ENCODE assay signal across 10 mouse cellular contexts in genomic region chr17:68839888-68840571, GRCm38 (mm10). TPM values are rescaled to one million over a fixed set of nuclear protein-coding genes. Genes with fewer than 3 reads are reported as not detected.
DNase-seq lines count a peak whose midpoint lies in the region; ATAC-seq lines count a peak whose summit lies in the region.
"Had no signal": no experiment of that assay in that cellular context is flagged by ENCODE, and none has a peak within 500 bp of the region (broad histone marks: within the 10 kb centered on the region; RNA-seq: fewer than 3 reads in every experiment).

No protein-coding gene starts in this region.

- peak overlapping the region; percentile 50 to 53; a peak in 2 of 4 replicates for H3K4me3 ChIP-seq in heart, embryonic 14.5 days (ENCODE audit: control insufficient read depth in 1 of 2, insufficient read depth in 1 of 2, low read depth in 1 of 2, low read length in 2 of 2)
- H3K4me3 ChIP-seq in limb, embryonic 11.5 days (ENCODE audit: low read depth, low read length) = no peak overlapping the region
- H3K4me3 ChIP-seq in stomach, embryonic 15.5 days (replicated peaks) = 0 out of 2 replicates have a peak overlapping the region, but pooled peaks have one; percentile 53

- H3K36me3 ChIP-seq in heart, embryonic 14.5 days (ENCODE audit: control insufficient read depth, insufficient read depth, low read length) = no peaks in the 10 kb centered on the region
- no peaks in the 10 kb centered on the region for H3K36me3 ChIP-seq in limb, embryonic 11.5 days (ENCODE audit: control insufficient read depth, insufficient read depth, low read length)
- no peaks in the 10 kb centered on the region for H3K36me3 ChIP-seq in stomach, embryonic 15.5 days
- H3K36me3 ChIP-seq: liver, embryonic 15.5 days had no signal

- no peaks in the 10 kb centered on the region for H3K9me3 ChIP-seq in heart, embryonic 14.5 days (ENCODE audit: control insufficient read depth, low read length)
- H3K9me3 ChIP-seq in limb, embryonic 11.5 days (ENCODE audit: control insufficient read depth, low read length) = no peaks in the 10 kb centered on the region
- no peaks in the 10 kb centered on the region for H3K9me3 ChIP-seq in stomach, embryonic 15.5 days
- H3K9me3 ChIP-seq: liver, embryonic 15.5 days had no signal

- H3K27me3 ChIP-seq in heart, embryonic 14.5 days (ENCODE audit: control insufficient read depth, insufficient read depth, low read length) = peaks cover 80% of the 10 kb centered on the region
- peaks cover 55% of the 10 kb centered on the region for H3K27me3 ChIP-seq in limb, embryonic 11.5 days (ENCODE audit: control insufficient read depth, insufficient read depth, low read length)
- H3K27me3 ChIP-seq in stomach, embryonic 15.5 days (replicated peaks) = peaks cover 51% of the 10 kb centered on the region
- H3K27me3 ChIP-seq: CH12.LX had no signal

- H3K27ac ChIP-seq in heart, embryonic 14.5 days (replicated peaks in 1 of 2; ENCODE audit: control insufficient read depth in 1 of 2, insufficient read depth in 1 of 2, low read depth in 2 of 2, low read length in 2 of 2) = no peak overlapping the region
- no peak overlapping the region for H3K27ac ChIP-seq in limb, embryonic 11.5 days (replicated peaks; ENCODE audit: low read depth, low read length)
- no peak overlapping the region for H3K27ac ChIP-seq in stomach, embryonic 15.5 days
- H3K27ac ChIP-seq: liver, embryonic 15.5 days had no signal

- ATAC-seq in heart, embryonic 14.5 days (ENCODE audit: insufficient number of reproducible peaks, insufficient read depth, low FRiP score, low read depth) = no peak
- ATAC-seq in limb, embryonic 11.5 days (ENCODE audit: insufficient number of reproducible peaks, low FRiP score, low TSS enrichment, low read depth) = no peak
- no peak for ATAC-seq in stomach, embryonic 15.5 days (ENCODE audit: insufficient read depth, low FRiP score, low read depth)

- no peak overlapping the region for H3K9ac ChIP-seq in heart, embryonic 14.5 days (ENCODE audit: low read length)
- no peak overlapping the region for H3K9ac ChIP-seq in limb, embryonic 11.5 days (ENCODE audit: low read length)
- H3K9ac ChIP-seq in stomach, embryonic 15.5 days = no peak overlapping the region
- H3K9ac ChIP-seq: liver, embryonic 15.5 days had no signal

- DNase-seq in heart, adult 9 months (ENCODE audit: low spot score in 2 of 2) = no peak
- DNase-seq in right cerebral cortex, postnatal 10 days (ENCODE audit: low spot score in 2 of 2) = peak; percentile 32 to 39
- DNase-seq in right cerebral cortex, postnatal 25 days = no peak
- DNase-seq in limb, embryonic 11.5 days (ENCODE audit: low spot score) = peak; percentile 29
- DNase-seq in gastrocnemius, postnatal 36 days = no peak
- DNase-seq in urinary bladder, adult 2 months (ENCODE audit: low spot score) = no peak

- H3K4me2 ChIP-seq in heart, embryonic 14.5 days (ENCODE audit: low read length) = peak overlapping the region; percentile 94
- H3K4me2 ChIP-seq in limb, embryonic 11.5 days (ENCODE audit: low read depth, severe bottlenecking) = no peak overlapping the region
- peak overlapping the region; percentile 100 for H3K4me2 ChIP-seq in stomach, embryonic 15.5 days

- WGBS in heart, embryonic 14.5 days = 6% methylated on average over 17 of the region's 17 CpGs
- WGBS in limb, embryonic 11.5 days = 8% methylated on average over 17 of the region's 17 CpGs
- 12% methylated on average over 17 of the region's 17 CpGs for WGBS in stomach, embryonic 15.5 days

- intact Hi-C loops in gastrocnemius, postnatal 36 days (cut with DNase I) = loop anchor here (5.0 to 10.0 kb wide), 2 partner anchors 663 to 975 kb away; no protein-coding TSS in a partner anchor

- H3K4me1 ChIP-seq in heart, embryonic 14.5 days (ENCODE audit: control insufficient read depth in 2 of 2, insufficient read depth in 2 of 2, low read length in 2 of 2) = peaks cover 12 to 21% of the 10 kb centered on the region in 2 experiments
- peaks cover 15% of the 10 kb centered on the region for H3K4me1 ChIP-seq in limb, embryonic 11.5 days (ENCODE audit: control insufficient read depth, insufficient read depth, low read length)
- peaks cover 32% of the 10 kb centered on the region for H3K4me1 ChIP-seq in stomach, embryonic 15.5 days
- H3K4me1 ChIP-seq: liver, embryonic 15.5 days had no signal

RNA-seq across cellular contexts. Expression of gene Tmem200c, which starts 13.6 kb away (rescaled TPM):
- 0.05 and 0.16 TPM in 2 replicates for polyA plus RNA-seq in heart, embryonic 14.5 days (2014; fragmentation: Nextera tagmentation; extraction: Ambion mirVana)
- 0.99 and 1.3 TPM in 2 replicates for polyA plus RNA-seq in limb, embryonic 11.5 days (2014; fragmentation: Nextera tagmentation; extraction: Ambion mirVana)
- 0.40 and 0.48 TPM in 2 replicates for polyA plus RNA-seq in stomach, embryonic 15.5 days (2015; fragmentation: Nextera tagmentation; extraction: Ambion mirVana)
- under 1 TPM; 0.20 to 0.28 TPM for total RNA-seq in gastrocnemius, postnatal 36 days (2021)
- polyA plus RNA-seq in urinary bladder, adult 2 months (2012; rRNA removed) = 3.2 and 4.5 TPM in 2 replicates
- total RNA-seq: CH12.LX had no signal
- polyA plus RNA-seq: liver, embryonic 15.5 days had no signal

Comparison
In these comparisons a context has a peak if more than half of its experiments do, and no peak if none do; other contexts are left out.
1. DNase-seq: peak in right cerebral cortex, postnatal 10 days (2 of 2) and limb, embryonic 11.5 days (single experiment); none in heart, adult 9 months (0 of 2), right cerebral cortex, postnatal 25 days (single experiment), gastrocnemius, postnatal 36 days (0 of 2) and urinary bladder, adult 2 months (single experiment).